Mouse (Mus musculus): ENCODE results near the gene Per2.

- TF ChIP-seq USF1 (IDR thresholded peaks at IDR 0.05; ENCODE audit: low read depth) (no peak), CTCF (IDR thresholded peaks at IDR 0.05; ENCODE audit: control insufficient read depth, insufficient read depth, insufficient read length) (no peak), MAX (IDR thresholded peaks at IDR 0.05) (no peak), CEBPB (IDR thresholded peaks at IDR 0.05; ENCODE audit: low read depth) (no peak), MYOG (IDR thresholded peaks at IDR 0.05; ENCODE audit: control insufficient read depth, extremely low read depth, insufficient read length) (no peak)
These were observed 47.4 kb downstream of the Per2 start for GRCm38 (mm10) chr1:91411631-91412285.
